In genomic region chr1:88143966-88144675, GRCm38 (mm10) we compare ENCODE assay signal across 11 mouse cellular contexts. TPM values are rescaled to one million over a fixed set of nuclear protein-coding genes. Genes with fewer than 3 reads are reported as not detected.
A peak's percentile ranks its signal among the peaks of the same experiment; 100 is the strongest.
DNase-seq lines count a peak whose midpoint lies in the region; ATAC-seq and TF ChIP-seq lines count a peak whose summit lies in the region.
"Not testable (repeated sequence)": the region's sequence is repeated elsewhere in the genome, so short reads cannot be mapped to it uniquely, and the experiment has no call there.
"Had no signal": no experiment of that assay in that cellular context is flagged by ENCODE, and none has a peak within 500 bp of the region (broad histone marks: within the 10 kb centered on the region; RNA-seq: fewer than 3 reads in every experiment).

No protein-coding gene starts in this region.

- 0 out of 2 replicates have a peak, but pooled peaks have one; percentile 36 for ATAC-seq in kidney, embryonic 15.5 days (replicated peaks; ENCODE audit: low FRiP score)
- peak; percentile 80 for ATAC-seq in monocyte, adult 5-6 weeks (replicated peaks; ENCODE audit: insufficient number of reproducible peaks, low FRiP score, low TSS enrichment, poor library complexity, severe bottlenecking)

- not testable (repeated sequence) for TF ChIP-seq POLR2A in bone marrow macrophage, adult 2 months (IDR thresholded peaks at IDR 0.05; ENCODE audit: borderline replicate concordance, low read depth, low read length); heart, adult 2 months (IDR thresholded peaks at IDR 0.05; ENCODE audit: insufficient read depth, low read depth, low read length); liver, adult 2 months (IDR thresholded peaks at IDR 0.05; ENCODE audit: extremely low read depth, insufficient read depth, low read length)

- H3K4me3 ChIP-seq in bone marrow macrophage, adult 2 months (ENCODE audit: insufficient read depth, low read length); heart, adult 2 months; kidney, embryonic 15.5 days (replicated peaks); liver, adult 2 months (ENCODE audit: insufficient read depth, low read depth, low read length): not testable (repeated sequence)

- not testable (repeated sequence) for H3K79me2 ChIP-seq in heart, adult 2 months (replicated peaks; ENCODE audit: control insufficient read depth, insufficient read depth, low read length)
- H3K79me2 ChIP-seq in liver, adult 2 months (ENCODE audit: control insufficient read depth, insufficient read depth, low read length), result peaks cover 16% of the 10 kb centered on the region; the same call in 1 of the 2 replicates

- H3K4me2 ChIP-seq in kidney, embryonic 15.5 days, result not testable (repeated sequence)

- H3K27ac ChIP-seq in bone marrow macrophage, adult 2 months (ENCODE audit: insufficient read depth, low read depth, low read length); heart, adult 2 months; kidney, embryonic 15.5 days: not testable (repeated sequence)
- H3K27ac ChIP-seq in liver, adult 2 months (replicated peaks; ENCODE audit: insufficient read depth, low read depth, low read length), result peak overlapping the region; percentile 48

- DNase-seq in CD4-positive helper T cell, adult 2 months (ENCODE audit: low read depth, low spot score), result peak; percentile 26
- DNase-seq in embryo, embryonic 9.5 days (ENCODE audit: extremely low spot score), result peak; percentile 9
- DNase-seq in heart, adult 2 months, result peak; percentile 24 to 59
- DNase-seq in liver, adult 2 months (ENCODE audit: extremely low read depth, low read depth, low spot score), result peak; percentile 61
- peak; percentile 57 for DNase-seq in splenic B cell, adult 2 months (ENCODE audit: low read depth, low spot score)

- peak; percentile 36 for TF ChIP-seq CTCF in bone marrow macrophage, adult 2 months (IDR thresholded peaks at IDR 0.05; ENCODE audit: low read depth, low read length)
- TF ChIP-seq CTCF in heart, adult 2 months (IDR thresholded peaks at IDR 0.05), result peak; percentile 41
- peak; percentile 70 for TF ChIP-seq CTCF in liver, adult 2 months (IDR thresholded peaks at IDR 0.05; ENCODE audit: low read depth, low read length)

- H3K27me3 ChIP-seq in heart, adult 2 months (ENCODE audit: control insufficient read depth, insufficient read depth, low read length); kidney, embryonic 15.5 days; liver, adult 2 months (ENCODE audit: control insufficient read depth, insufficient read depth, low read length); splenic B cell, adult 2 months (ENCODE audit: control insufficient read depth, insufficient read depth, low read length, poor library complexity, severe bottlenecking): not testable (repeated sequence)

- 3% methylated on average over 5 of the region's 5 CpGs for WGBS in heart, adult 2 months
- WGBS in kidney, embryonic 15.5 days, result 3% methylated on average over 5 of the region's 5 CpGs
- 11% methylated on average over 5 of the region's 5 CpGs for WGBS in liver, adult 2 months

- TF ChIP-seq EP300 in heart, adult 2 months (IDR thresholded peaks at IDR 0.05; ENCODE audit: insufficient read depth, low read depth, low read length), result not testable (repeated sequence)

- intact Hi-C loops in heart, adult 2 months (cut with DNase I), result not testable (repeated sequence)

- H3K36me3 ChIP-seq in heart, adult 2 months (ENCODE audit: control insufficient read depth, insufficient read depth, low read length); kidney, embryonic 15.5 days; liver, adult 2 months (ENCODE audit: control insufficient read depth, insufficient read depth, low read length); splenic B cell, adult 2 months (ENCODE audit: control insufficient read depth, insufficient read depth, low read length, poor library complexity, severe bottlenecking): not testable (repeated sequence)

- not testable (repeated sequence) for H3K9ac ChIP-seq in heart, adult 2 months (ENCODE audit: low read depth, low read length); kidney, embryonic 15.5 days; liver, adult 2 months (ENCODE audit: low read depth, low read length)

- H3K9me3 ChIP-seq in kidney, embryonic 15.5 days (replicated peaks), result not testable (repeated sequence)

- H3K4me1 ChIP-seq in bone marrow macrophage, adult 2 months (ENCODE audit: control insufficient read depth, insufficient read depth, low read length), result peaks cover 19% of the 10 kb centered on the region
- not testable (repeated sequence) for H3K4me1 ChIP-seq in heart, adult 2 months (ENCODE audit: control insufficient read depth, insufficient read depth, low read length); kidney, embryonic 15.5 days
- peaks cover 20% of the 10 kb centered on the region for H3K4me1 ChIP-seq in liver, adult 2 months (ENCODE audit: control insufficient read depth, insufficient read depth, low read length)

RNA-seq across cellular contexts. Expression of gene Ugt1a6a, which starts 9.5 kb away (rescaled TPM):
- 34.0 and 62.4 TPM in 2 replicates for polyA plus RNA-seq in bone marrow macrophage, adult 2 months (2012; ENCODE audit: insufficient read depth, insufficient read length, missing spikeins)
- 1 to 10 TPM; 2.1 to 2.4 TPM for total RNA-seq in heart, adult 2 months (2021)
- 2.6 and 3.7 TPM in 2 replicates for polyA plus RNA-seq in heart, adult 2 months (2012; rRNA removed)
- 3.1 and 3.9 TPM in 2 replicates for polyA plus RNA-seq in kidney, embryonic 15.5 days (2015; fragmentation: Nextera tagmentation; extraction: Ambion mirVana)
- 55.4 and 90.9 TPM in 2 replicates for total RNA-seq in liver, adult 2 months (2014; rRNA removed)
- polyA plus RNA-seq in liver, adult 2 months (2012; rRNA removed), result 84.4 and 106 TPM in 2 replicates
- 4.1 to 13.8 TPM (median 10.6 TPM) in 3 replicates for total RNA-seq in monocyte, adult 5-6 weeks (2017)

RNA-seq across cellular contexts. Expression of gene Ugt1a5, which starts 21.7 kb away (rescaled TPM):
- 35.1 and 38.1 TPM in 2 replicates for polyA plus RNA-seq in bone marrow macrophage, adult 2 months (2012; ENCODE audit: insufficient read depth, insufficient read length, missing spikeins)
- total RNA-seq in heart, adult 2 months (2021), result not detected
- polyA plus RNA-seq in heart, adult 2 months (2012; rRNA removed), result not detected in 2 replicates
- not detected in 2 replicates for polyA plus RNA-seq in kidney, embryonic 15.5 days (2015; fragmentation: Nextera tagmentation; extraction: Ambion mirVana)
- 75.8 and 159 TPM in 2 replicates for total RNA-seq in liver, adult 2 months (2014; rRNA removed)
- polyA plus RNA-seq in liver, adult 2 months (2012; rRNA removed), result 41.5 and 119 TPM in 2 replicates
- 1.5 to 2.3 TPM in 2 of 3 replicates, not detected in the other for total RNA-seq in monocyte, adult 5-6 weeks (2017)
- polyA plus RNA-seq: forebrain, embryonic 10.5 days; hindbrain, embryonic 12.5 days; liver, embryonic 13.5 days had no signal

RNA-seq across cellular contexts. Expression of gene Ugt1a6b, which starts 41.1 kb away (rescaled TPM):
- polyA plus RNA-seq in bone marrow macrophage, adult 2 months (2012; ENCODE audit: insufficient read depth, insufficient read length, missing spikeins), result 23.8 and 25.2 TPM in 2 replicates
- total RNA-seq in heart, adult 2 months (2021), result 1 to 10 TPM; 1.4 to 1.8 TPM
- polyA plus RNA-seq in heart, adult 2 months (2012; rRNA removed), result 0.64 and 4.2 TPM in 2 replicates
- polyA plus RNA-seq in kidney, embryonic 15.5 days (2015; fragmentation: Nextera tagmentation; extraction: Ambion mirVana), result 0.16 and 0.22 TPM in 2 replicates
- total RNA-seq in liver, adult 2 months (2014; rRNA removed), result 97.1 and 102 TPM in 2 replicates
- 77.3 and 91.0 TPM in 2 replicates for polyA plus RNA-seq in liver, adult 2 months (2012; rRNA removed)
- total RNA-seq in monocyte, adult 5-6 weeks (2017), result 1.6 to 5.2 TPM (median 4.0 TPM) in 3 replicates
- polyA plus RNA-seq: forebrain, embryonic 10.5 days had no signal

RNA-seq across cellular contexts. Expression of gene Ugt1a7c, which starts 49.3 kb away (rescaled TPM):
- 130 and 184 TPM in 2 replicates for polyA plus RNA-seq in bone marrow macrophage, adult 2 months (2012; ENCODE audit: insufficient read depth, insufficient read length, missing spikeins)
- total RNA-seq in heart, adult 2 months (2021), result 1 to 10 TPM in 1 of 2 experiments, under 1 TPM in 1; 0.70 to 1.2 TPM
- 0.26 and 0.90 TPM in 2 replicates for polyA plus RNA-seq in heart, adult 2 months (2012; rRNA removed)
- 8.9 and 11.4 TPM in 2 replicates for polyA plus RNA-seq in kidney, embryonic 15.5 days (2015; fragmentation: Nextera tagmentation; extraction: Ambion mirVana)
- 20.1 and 51.1 TPM in 2 replicates for total RNA-seq in liver, adult 2 months (2014; rRNA removed)
- polyA plus RNA-seq in liver, adult 2 months (2012; rRNA removed), result 2.0 and 3.9 TPM in 2 replicates
- 76.0 to 85.9 TPM (median 84.7 TPM) in 3 replicates for total RNA-seq in monocyte, adult 5-6 weeks (2017)

RNA-seq across cellular contexts. Expression of gene Ugt1a2, which starts 56.3 kb away (rescaled TPM):
- polyA plus RNA-seq in bone marrow macrophage, adult 2 months (2012; ENCODE audit: insufficient read depth, insufficient read length, missing spikeins), result 10.9 and 11.5 TPM in 2 replicates
- not detected for total RNA-seq in heart, adult 2 months (2021)
- not detected in 2 replicates for polyA plus RNA-seq in heart, adult 2 months (2012; rRNA removed)
- polyA plus RNA-seq in kidney, embryonic 15.5 days (2015; fragmentation: Nextera tagmentation; extraction: Ambion mirVana), result 27.5 and 28.9 TPM in 2 replicates
- total RNA-seq in liver, adult 2 months (2014; rRNA removed), result 9.5 and 10.4 TPM in 2 replicates
- 0.29 and 0.57 TPM in 2 replicates for polyA plus RNA-seq in liver, adult 2 months (2012; rRNA removed)
- total RNA-seq in monocyte, adult 5-6 weeks (2017), result 1.4 to 1.8 TPM in 2 of 3 replicates, not detected in the other
- polyA plus RNA-seq: liver, embryonic 13.5 days had no signal

Comparison
In these comparisons a context has a peak if more than half of its experiments do, and no peak if none do; other contexts are left out.
1. DNase-seq: peak in every context shown above with its lines; median percentile 61 in liver, adult 2 months; 57 in splenic B cell, adult 2 months; 42 in heart, adult 2 months; 26 in CD4-positive helper T cell, adult 2 months; 9 in embryo, embryonic 9.5 days.
2. RNA of gene Ugt1a5, which starts 21.7 kb away (polyA plus RNA-seq): 41.5 to 119 TPM in liver, adult 2 months and 35.1 to 38.1 TPM in bone marrow macrophage, adult 2 months; not detected in heart, adult 2 months and not detected in kidney, embryonic 15.5 days; every median in the first group is over 10 times any median in the second.
3. Peak in every context shown above with its lines, with median percentiles within 50 percentile points of each other: CTCF ChIP-seq.